Mouse (Mus musculus) kidney, embryonic 15.5 days (tissue): Measurements from ENCODE around the gene Grin3b. TPM values are rescaled to one million over a fixed set of nuclear protein-coding genes. Genes with fewer than 3 reads are reported as not detected.

Source experiments
- ATAC-seq: fragments of 200-750 bp; cut with Nextera tagmentation; replicated peaks from 2 replicates; pipeline ENCODE4 v1.8.0; 2017; ENCODE audit warnings: moderate TSS enrichment; ENCODE audit not compliant: low FRiP score
- H3K27ac ChIP-seq: fragments of 300-500 bp; sonication (generic); 2 replicates; pipeline ENCODE4 v1.5.1; 2015; ENCODE audit warnings: mild to moderate bottlenecking, inconsistent platforms
- H3K27me3 ChIP-seq: fragments of 300-500 bp; sonication (generic); 2 replicates; pipeline ENCODE4 v1.6.1; 2015; ENCODE audit warnings: inconsistent platforms
- H3K36me3 ChIP-seq: fragments of 300-500 bp; sonication (generic); 2 replicates; pipeline ENCODE4 v1.6.1; 2015; ENCODE audit warnings: inconsistent platforms
- H3K4me1 ChIP-seq: fragments of 300-500 bp; sonication (generic); 2 replicates; pipeline ENCODE4 v1.6.1; 2015; ENCODE audit warnings: inconsistent platforms
- H3K4me2 ChIP-seq: fragments of 300-500 bp; sonication (generic); 2 replicates; pipeline ENCODE4 v1.6.1; 2015; ENCODE audit warnings: moderate library complexity, mild to moderate bottlenecking, inconsistent platforms
- H3K4me3 ChIP-seq: fragments of 300-500 bp; sonication (generic); replicated peaks from 2 replicates; pipeline ENCODE4 v1.5.1; 2015; ENCODE audit warnings: mild to moderate bottlenecking, inconsistent platforms
- H3K9ac ChIP-seq: fragments of 300-500 bp; sonication (generic); 2 replicates; pipeline ENCODE4 v1.6.1; 2015; ENCODE audit warnings: mild to moderate bottlenecking, inconsistent platforms
- H3K9me3 ChIP-seq: fragments of 300-500 bp; sonication (generic); replicated peaks from 2 replicates; pipeline ENCODE4 v1.6.1; 2016; ENCODE audit warnings: inconsistent platforms
- WGBS: fragments of 180-500 bp; shearing (Covaris S2); methylation state at CpG from one replicate; pipeline ENCODE4 v1.1.7; 2015; ENCODE audit warnings: mixed read lengths; 5-methylcytosine and 5-hydroxymethylcytosine counted together
- polyA plus RNA-seq: library from polyadenylated mRNA; unstranded; fragments of >200 nt; fragmentation: Nextera tagmentation; extraction: Ambion mirVana; gene quantifications from 2 replicates; pipeline ENCODE4 v1.2.1, GENCODE M21; 2015

Grin3b gene
- polyA plus RNA-seq, 1 experiment from 2014 or later: 0.31 TPM

- ATAC-seq: no peak; the same call in 1 of the 2 replicates
- Histone ChIP-seq H3K4me2 (no peak overlapping the region), H3K4me3 (no peak overlapping the region), H3K27ac (no peak overlapping the region), H3K36me3 (peaks cover 54% of the 10 kb centered on the region), H3K9ac (no peak overlapping the region), H3K27me3 (peaks cover 29% of the 10 kb centered on the region), H3K9me3 (no peaks in the 10 kb centered on the region), H3K4me1 (peaks cover 23% of the 10 kb centered on the region)
- 88% methylated on average over 21 of the region's 21 CpGs for WGBS
Observed at GRCm38 (mm10) chr10:79974087-79974486, 3.6 kb downstream of the Grin3b start.

GRCm38 (mm10) chr10:79974668-79975067, 4.2 kb downstream of the Grin3b start:
- Histone ChIP-seq H3K36me3 (peaks cover 59% of the 10 kb centered on the region), H3K4me3 (no peak overlapping the region), H3K4me2 (no peak overlapping the region), H3K27ac (no peak overlapping the region), H3K9me3 (no peaks in the 10 kb centered on the region), H3K27me3 (peaks cover 27% of the 10 kb centered on the region), H3K9ac (no peak overlapping the region), H3K4me1 (peaks cover 25% of the 10 kb centered on the region)
- ATAC-seq: no peak
- 77% methylated on average over 8 of the region's 8 CpGs for WGBS

GRCm38 (mm10) chr10:79976071-79976721, 5.7 kb downstream of the Grin3b start:
- Histone ChIP-seq H3K27ac (no peak overlapping the region), H3K27me3 (peaks cover 14% of the 10 kb centered on the region), H3K9ac (no peak overlapping the region), H3K4me3 (no peak overlapping the region), H3K9me3 (no peaks in the 10 kb centered on the region), H3K4me2 (no peak overlapping the region), H3K36me3 (peaks cover 68% of the 10 kb centered on the region), H3K4me1 (peaks cover 21% of the 10 kb centered on the region)
- ATAC-seq: no peak
- 86% methylated on average over 28 of the region's 28 CpGs for WGBS

GRCm38 (mm10) chr10:79976722-79977107, 6.2 kb downstream of the Grin3b start:
- H3K4me3 ChIP-seq: no peak overlapping the region
- H3K9me3 ChIP-seq: no peaks in the 10 kb centered on the region
- peaks cover 10% of the 10 kb centered on the region for H3K27me3 ChIP-seq
- no peak overlapping the region for H3K27ac ChIP-seq
- no peak for ATAC-seq
- H3K9ac ChIP-seq: no peak overlapping the region
- WGBS: 79% methylated on average over 35 of the region's 36 CpGs
- peaks cover 21% of the 10 kb centered on the region; the same call in 1 of the 2 replicates for H3K4me1 ChIP-seq
- H3K4me2 ChIP-seq: no peak overlapping the region
- peaks cover 72% of the 10 kb centered on the region for H3K36me3 ChIP-seq

- Histone ChIP-seq H3K36me3 (peaks cover 73% of the 10 kb centered on the region), H3K4me2 (no peak overlapping the region), H3K4me3 (no peak overlapping the region), H3K27me3 (peaks cover 4% of the 10 kb centered on the region), H3K27ac (no peak overlapping the region), H3K4me1 (peaks cover 23% of the 10 kb centered on the region), H3K9ac (no peak overlapping the region), H3K9me3 (no peaks in the 10 kb centered on the region)
- ATAC-seq: no peak
- 80% methylated on average over 28 of the region's 28 CpGs for WGBS
Observed at GRCm38 (mm10) chr10:79977324-79977723, 6.8 kb downstream of the Grin3b start.

- WGBS: 95% methylated on average over 21 of the region's 21 CpGs
- H3K9ac ChIP-seq: no peak overlapping the region
- no peak for ATAC-seq
- no peak overlapping the region for H3K4me3 ChIP-seq
- H3K9me3 ChIP-seq: no peaks in the 10 kb centered on the region
- H3K27ac ChIP-seq: no peak overlapping the region
- peaks cover 26% of the 10 kb centered on the region for H3K4me1 ChIP-seq
- H3K36me3 ChIP-seq: peaks cover 73% of the 10 kb centered on the region
- H3K27me3 ChIP-seq: no peaks in the 10 kb centered on the region
- H3K4me2 ChIP-seq: no peak overlapping the region
Observed at GRCm38 (mm10) chr10:79978061-79978460, 7.5 kb downstream of the Grin3b start.

- Histone ChIP-seq H3K4me1 (peaks cover 30% of the 10 kb centered on the region), H3K9me3 (no peaks in the 10 kb centered on the region), H3K27ac (no peak overlapping the region), H3K4me3 (no peak overlapping the region), H3K9ac (no peak overlapping the region), H3K36me3 (peaks cover 63% of the 10 kb centered on the region), H3K4me2 (no peak overlapping the region), H3K27me3 (no peaks in the 10 kb centered on the region)
- WGBS: 93% methylated on average over 22 of the region's 22 CpGs
- no peak for ATAC-seq
Observed at GRCm38 (mm10) chr10:79979401-79980155, 9.1 kb downstream of the Grin3b start.

GRCm38 (mm10) chr10:79983205-79983604, 12.7 kb downstream of the Grin3b start:
- H3K4me3 ChIP-seq: peak overlapping the region; percentile 71

GRCm38 (mm10) chr10:79983670-79984069, 13.2 kb downstream of the Grin3b start:
- Histone ChIP-seq H3K4me2 (peak overlapping the region; percentile 72), H3K27ac (peak overlapping the region; percentile 99), H3K9me3 (no peaks in the 10 kb centered on the region), H3K4me1 (peaks cover 60% of the 10 kb centered on the region), H3K4me3 (peak overlapping the region; percentile 71), H3K27me3 (peaks cover 4% of the 10 kb centered on the region; the same call in 1 of the 2 replicates), H3K36me3 (peaks cover 23% of the 10 kb centered on the region), H3K9ac (peak overlapping the region; percentile 79)
- no peak for ATAC-seq
- WGBS: under 1% methylated on average over 17 of the region's 21 CpGs

More at GRCm38 (mm10) chr10:79983205-79983604, 12.7 kb downstream of the Grin3b start:
- H3K9me3 ChIP-seq: no peaks in the 10 kb centered on the region
- peak overlapping the region; percentile 99 for H3K27ac ChIP-seq
- peaks cover 55% of the 10 kb centered on the region for H3K4me1 ChIP-seq
- peak overlapping the region; percentile 79 for H3K9ac ChIP-seq
- 72% methylated on average over 5 of the region's 5 CpGs for WGBS
- no peak for ATAC-seq
- peaks cover 28% of the 10 kb centered on the region for H3K36me3 ChIP-seq
- H3K4me2 ChIP-seq: peak overlapping the region; percentile 72
- H3K27me3 ChIP-seq: no peaks in the 10 kb centered on the region

- Histone ChIP-seq H3K27ac (peak within 1 kb of the TSS; percentile 99), H3K4me2 (peak within 1 kb of the TSS; percentile 72), H3K9me3 (no peaks in the 10 kb centered on the region), H3K36me3 (peaks cover 17% of the 10 kb centered on the region), H3K27me3 (peaks cover 6% of the 10 kb centered on the region; the same call in 1 of the 2 replicates), H3K4me3 (peak within 1 kb of the TSS; percentile 71), H3K4me1 (peaks cover 66% of the 10 kb centered on the region), H3K9ac (peak within 1 kb of the TSS; percentile 79)
- under 1% methylated on average over 49 of the region's 49 CpGs for WGBS
- peak; percentile 79 for ATAC-seq
Observed at GRCm38 (mm10) chr10:79984195-79984816, 13.8 kb downstream of the Grin3b start, which contains the start of gene Tmem259. Tmem259 (minus strand) TSS chr10:79984330.

GRCm38 (mm10) chr10:79984871-79985270, 14.4 kb downstream of the Grin3b start:
- H3K4me1 ChIP-seq: peaks cover 68% of the 10 kb centered on the region
- H3K27me3 ChIP-seq: peaks cover 6% of the 10 kb centered on the region; the same call in 1 of the 2 replicates
- WGBS: 0% methylated on average over 22 of the region's 22 CpGs
- H3K9ac ChIP-seq: peak overlapping the region; percentile 79
- ATAC-seq: peak; percentile 94
- peak overlapping the region; percentile 72 for H3K4me2 ChIP-seq
- H3K4me3 ChIP-seq: peak overlapping the region; percentile 71
- no peaks in the 10 kb centered on the region for H3K9me3 ChIP-seq
- peaks cover 12% of the 10 kb centered on the region; the same call in 1 of the 2 replicates for H3K36me3 ChIP-seq
- peak overlapping the region; percentile 99 for H3K27ac ChIP-seq
